Mouse (Mus musculus): ENCODE measurements at regions not wholly inside any gene's neighbourhood (a gene's known extent, or its start where the extent isn't known, plus 50 kb on each side); places are given as distances from the start of the nearest gene placed in this dataset.
A peak's percentile ranks its signal among the peaks of the same experiment; 100 is the strongest.

GRCm38 (mm10) chr12:94105582-94106162 lies 1586.4 kb upstream of the Flrt2 start:
- no peak for DNase-seq (ENCODE audit: extremely low spot score in 1 of 2, low spot score in 1 of 2)

DNA sequence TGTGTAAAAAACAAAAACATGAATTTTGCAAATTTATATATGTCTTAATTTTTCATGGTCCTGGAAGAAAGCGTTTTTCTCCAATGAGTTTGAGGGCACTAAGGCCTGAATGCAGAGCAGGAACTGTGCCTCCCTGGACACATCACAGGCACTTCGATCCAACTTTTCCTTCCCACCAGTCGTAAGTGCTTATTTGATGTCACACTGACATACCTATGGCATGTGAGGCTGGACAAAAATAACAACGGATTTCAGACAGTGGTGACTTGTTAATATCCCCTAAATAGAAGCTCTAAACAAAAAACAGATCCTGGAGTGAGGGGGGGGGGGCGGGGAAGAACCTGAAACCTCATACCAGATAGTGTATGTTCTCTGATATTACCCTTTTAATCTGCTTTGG lies 1541.9 kb upstream of the Flrt2 start:
- DNase-seq (ENCODE audit: extremely low spot score in 1 of 2, low spot score in 1 of 2), result no peak

- DNase-seq (ENCODE audit: extremely low spot score in 1 of 2, low spot score in 1 of 2), result no peak
These were observed 1536.7 kb upstream of the Flrt2 start for GRCm38 (mm10) chr12:94155110-94155858.

- DNase-seq (ENCODE audit: extremely low spot score in 1 of 2, low spot score in 1 of 2), result no peak
These were observed 1509.7 kb upstream of the Flrt2 start for GRCm38 (mm10) chr12:94182358-94182757.

GRCm38 (mm10) chr12:94190620-94191081 lies 1501.4 kb upstream of the Flrt2 start:
- DNase-seq (ENCODE audit: extremely low spot score in 1 of 2, low spot score in 1 of 2), result peak in 1 of 2 experiments; percentile 5

DNA sequence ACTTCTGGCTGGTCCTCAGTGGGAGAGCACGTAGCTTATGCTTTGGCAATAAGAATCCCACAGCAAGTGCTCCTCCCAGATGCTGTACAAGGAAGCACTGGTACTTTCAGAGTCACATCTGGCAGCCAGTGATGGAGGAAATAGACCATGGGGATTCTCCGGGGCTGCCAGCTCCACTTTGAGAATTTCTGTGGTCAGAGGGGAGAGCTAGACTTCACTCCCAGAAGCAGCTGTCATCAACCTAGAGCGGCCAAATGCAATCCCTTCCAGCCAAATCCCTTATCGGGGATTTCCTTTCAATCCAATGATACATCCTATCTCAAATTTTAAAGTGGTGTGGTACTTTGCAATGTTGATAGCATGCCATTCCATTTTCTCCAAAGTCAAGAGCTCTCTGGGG lies 1474.1 kb upstream of the Flrt2 start:
- no peak for DNase-seq (ENCODE audit: extremely low spot score in 1 of 2, low spot score in 1 of 2)

DNA sequence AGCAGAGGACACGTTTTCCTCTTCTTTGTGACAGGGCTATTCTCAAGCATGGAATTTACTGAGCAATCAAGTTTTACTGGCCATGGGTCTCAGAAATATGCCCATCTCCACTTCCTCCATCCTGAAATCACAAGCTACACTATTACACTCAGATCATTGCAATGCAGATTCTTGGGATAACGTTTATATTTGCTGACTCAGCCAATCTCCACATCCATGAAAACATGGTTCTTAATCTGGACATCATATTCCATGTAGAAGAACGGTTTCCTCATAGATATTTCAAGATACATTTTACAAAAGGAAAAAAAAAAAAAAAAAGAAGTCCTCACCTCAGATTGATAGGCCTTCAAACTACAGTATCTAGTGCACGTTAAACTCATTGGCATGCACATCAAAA lies 1462.1 kb upstream of the Flrt2 start:
- no peak for DNase-seq (ENCODE audit: extremely low spot score in 1 of 2, low spot score in 1 of 2)

DNA sequence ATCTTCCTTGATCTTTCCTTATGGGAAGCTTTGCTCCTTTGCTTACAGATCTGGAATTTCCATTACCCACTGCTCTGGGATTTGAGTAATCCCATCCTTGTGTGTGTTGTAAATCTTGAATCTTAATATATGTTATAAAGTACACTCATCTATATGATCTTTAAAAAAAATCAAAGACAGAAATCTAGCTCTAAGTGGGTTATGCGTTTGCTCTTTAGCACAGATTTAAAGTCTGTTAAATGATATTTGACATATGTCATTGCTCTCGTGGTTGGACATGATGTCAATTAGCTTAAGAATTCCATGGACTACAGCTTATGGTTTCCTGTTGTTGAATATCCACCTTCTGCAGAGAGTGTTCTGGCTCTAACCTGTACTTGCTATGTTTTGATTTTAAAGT lies 1446.7 kb upstream of the Flrt2 start:
- DNase-seq (ENCODE audit: extremely low spot score in 1 of 2, low spot score in 1 of 2), result no peak

DNA sequence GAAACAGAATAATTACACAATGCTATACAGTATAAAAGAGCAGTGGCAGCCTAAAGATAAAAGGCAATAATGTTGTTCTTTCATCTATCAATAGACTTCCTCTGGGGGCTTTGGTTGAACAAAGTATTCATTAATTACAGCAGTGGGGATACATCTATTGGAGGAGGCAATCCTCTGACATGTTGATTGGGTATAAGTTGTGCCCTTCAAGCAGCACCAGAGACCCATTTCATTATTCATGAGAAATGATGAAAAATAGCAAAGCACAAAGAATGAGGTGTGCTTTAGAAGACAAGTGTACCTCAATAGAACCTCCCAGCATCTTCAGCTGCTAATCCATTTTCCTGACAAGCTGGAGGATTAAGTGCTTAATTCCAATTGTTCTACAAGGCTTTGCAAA lies 1444.7 kb upstream of the Flrt2 start:
- no peak for DNase-seq (ENCODE audit: extremely low spot score in 1 of 2, low spot score in 1 of 2)

DNA sequence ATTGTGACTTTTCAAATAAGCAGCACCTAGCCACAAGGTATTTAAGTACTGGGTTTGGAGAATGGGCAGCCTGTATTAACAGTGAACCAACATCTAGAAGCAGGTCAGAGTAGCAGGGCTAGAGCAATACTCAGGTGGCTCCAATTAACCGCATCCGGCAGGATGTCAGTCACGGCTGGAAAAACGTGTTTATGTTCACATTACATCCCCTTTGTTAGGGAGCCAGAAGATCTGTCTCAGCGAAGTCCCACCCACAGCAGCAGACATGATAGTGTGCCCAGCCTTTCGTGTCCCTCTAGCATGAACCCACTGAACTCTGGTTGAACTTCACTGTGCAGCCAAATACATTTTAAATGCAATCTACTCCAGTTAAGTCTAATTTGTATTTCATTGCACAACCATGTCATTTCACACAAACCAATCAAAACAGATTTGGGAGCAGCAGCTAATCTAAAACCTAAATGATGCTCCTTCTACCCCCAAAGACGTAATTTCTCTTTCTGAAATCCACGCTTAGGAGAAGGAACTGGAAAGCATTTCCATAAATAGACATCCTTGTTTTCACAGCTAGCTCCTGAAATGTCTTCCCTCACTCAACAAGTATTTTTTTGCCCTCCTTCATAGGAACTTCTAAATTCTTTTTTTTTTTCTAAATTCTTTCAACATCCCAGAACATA lies 1438.9 kb upstream of the Flrt2 start:
- no peak for DNase-seq (ENCODE audit: extremely low spot score in 1 of 2, low spot score in 1 of 2)

GRCm38 (mm10) chr12:94280946-94281345 lies 1411.1 kb upstream of the Flrt2 start:
- DNase-seq (ENCODE audit: extremely low spot score in 1 of 2, low spot score in 1 of 2), result no peak

GRCm38 (mm10) chr12:94282931-94283330 lies 1409.1 kb upstream of the Flrt2 start:
- DNase-seq (ENCODE audit: extremely low spot score in 1 of 2, low spot score in 1 of 2), result no peak

DNA sequence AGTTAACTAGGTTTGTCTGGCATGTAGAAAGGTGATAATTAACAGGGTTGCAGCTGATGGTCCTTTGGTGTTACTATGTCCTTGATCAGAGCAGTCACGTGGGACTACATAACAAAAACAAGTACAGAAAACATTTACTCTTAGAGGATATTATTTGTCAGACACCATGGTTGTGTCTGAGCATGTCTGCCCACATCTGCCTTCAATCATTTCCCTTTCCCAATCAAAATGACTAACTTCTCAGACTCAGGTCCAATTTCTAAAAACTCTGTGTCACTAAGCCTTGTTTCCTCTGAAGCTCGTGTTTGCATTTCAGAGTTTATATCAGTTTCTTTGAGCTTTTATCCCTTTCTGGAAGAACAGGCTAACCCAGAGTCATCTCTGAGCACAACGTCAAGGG lies 1408.5 kb upstream of the Flrt2 start:
- DNase-seq (ENCODE audit: extremely low spot score in 1 of 2, low spot score in 1 of 2), result no peak

GRCm38 (mm10) chr12:94297864-94298263 lies 1394.2 kb upstream of the Flrt2 start:
- DNase-seq (ENCODE audit: extremely low spot score in 1 of 2, low spot score in 1 of 2), result no peak

- no peak for DNase-seq (ENCODE audit: extremely low spot score in 1 of 2, low spot score in 1 of 2)
These were observed 1359.7 kb upstream of the Flrt2 start for GRCm38 (mm10) chr12:94332351-94332750.

- DNase-seq (ENCODE audit: extremely low spot score in 1 of 2, low spot score in 1 of 2), result no peak
These were observed 1357.4 kb upstream of the Flrt2 start for GRCm38 (mm10) chr12:94334671-94335070.

- DNase-seq (ENCODE audit: extremely low spot score in 1 of 2, low spot score in 1 of 2), result no peak
These were observed 1342.3 kb upstream of the Flrt2 start for GRCm38 (mm10) chr12:94349623-94350156.

DNA sequence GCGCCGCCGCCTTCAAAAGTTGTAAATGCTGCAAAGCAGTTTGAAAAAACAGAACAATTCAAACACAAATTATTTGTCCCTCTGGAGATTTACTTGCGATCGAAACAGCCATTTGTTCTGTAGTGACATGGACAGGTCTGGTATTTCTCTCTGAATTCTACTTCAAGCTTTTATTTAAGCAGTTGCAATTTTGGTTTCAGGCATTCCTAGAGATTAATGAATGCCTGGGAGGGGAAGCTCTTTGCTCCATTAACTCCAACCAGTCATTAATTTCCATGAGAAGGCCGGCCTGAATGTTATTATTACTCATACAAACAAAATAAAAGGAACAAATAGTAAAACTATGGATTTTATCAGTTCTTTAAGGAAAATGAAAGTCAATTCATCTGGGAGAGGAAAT lies 1327.8 kb upstream of the Flrt2 start:
- no peak for DNase-seq (ENCODE audit: extremely low spot score in 1 of 2, low spot score in 1 of 2)

DNA sequence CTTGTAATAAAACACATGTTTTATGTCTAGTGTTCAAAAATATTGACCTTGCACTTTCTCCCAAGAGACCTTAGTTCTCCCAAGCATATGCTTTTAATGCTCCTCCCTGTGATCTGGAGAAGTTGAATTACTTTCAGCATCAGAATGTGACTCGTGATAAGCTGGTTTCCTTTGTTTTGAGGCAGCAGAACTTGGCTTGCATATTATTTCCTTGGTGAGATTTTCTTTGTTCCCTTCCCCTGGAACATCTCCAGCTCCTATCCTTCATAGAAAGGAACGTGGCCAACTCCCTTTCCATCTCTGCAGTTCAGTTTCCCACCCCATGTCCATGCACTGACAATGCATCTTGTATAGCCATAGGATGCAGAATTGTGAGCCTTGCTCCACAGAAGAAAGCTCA lies 1292.0 kb upstream of the Flrt2 start:
- no peak for DNase-seq (ENCODE audit: extremely low spot score in 1 of 2, low spot score in 1 of 2)

DNA sequence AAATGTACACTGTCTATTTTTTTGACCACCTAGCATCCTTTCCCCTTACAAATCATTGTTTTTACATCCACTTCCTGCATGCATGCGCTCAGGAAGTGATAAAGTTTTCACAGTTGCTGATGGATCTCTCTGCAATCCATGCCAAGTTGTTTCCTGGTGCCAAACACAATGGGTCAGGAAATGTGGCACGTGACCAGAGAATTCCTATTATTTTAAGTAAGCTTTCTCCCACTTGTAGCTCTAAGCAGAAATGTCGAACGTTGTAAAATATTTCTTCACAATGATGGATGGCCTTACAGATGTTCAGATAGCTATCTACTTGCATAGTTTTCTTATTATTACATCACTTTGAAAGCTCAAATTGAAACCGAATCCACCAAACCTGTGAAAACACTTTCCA lies 1271.1 kb upstream of the Flrt2 start:
- DNase-seq (ENCODE audit: extremely low spot score in 1 of 2, low spot score in 1 of 2), result no peak

- no peak for DNase-seq (ENCODE audit: extremely low spot score in 1 of 2, low spot score in 1 of 2)
These were observed 1270.3 kb upstream of the Flrt2 start for GRCm38 (mm10) chr12:94421743-94422142.

All from layer of hippocampus, postnatal 25 days (tissue).